Mouse (Mus musculus) neural tube, embryonic 10.5 days (tissue): Measurements from ENCODE around the gene Nucks1.

Experiments used
- DNase-seq: peaks from one replicate; pipeline ENCODE4 v3.0.0-alpha.2; 2017; ENCODE audit warnings: low spot score; ENCODE audit errors: extremely low spot score

Nucks1 gene

DNA sequence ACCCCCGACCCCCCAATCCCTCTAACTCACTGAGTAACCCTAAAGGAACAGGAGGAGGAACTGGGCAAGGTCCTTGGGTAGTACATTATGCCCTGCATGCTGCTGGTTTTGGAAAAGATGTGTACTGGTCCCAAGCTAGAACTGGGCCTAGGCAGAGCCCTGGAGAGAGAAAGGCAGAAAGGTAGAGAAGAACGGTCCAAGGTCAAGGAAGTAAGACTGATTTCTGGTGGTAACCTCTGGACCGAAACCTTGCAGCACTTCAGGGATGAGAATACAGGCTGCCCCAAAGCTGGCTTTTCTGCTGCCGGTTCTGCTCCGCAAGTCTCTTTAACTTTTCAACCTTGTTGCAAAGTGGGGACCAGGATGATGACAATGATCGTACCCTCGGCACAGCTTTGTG is 54.2 kb downstream of the Nucks1 start:
- DNase-seq: no peak

DNA sequence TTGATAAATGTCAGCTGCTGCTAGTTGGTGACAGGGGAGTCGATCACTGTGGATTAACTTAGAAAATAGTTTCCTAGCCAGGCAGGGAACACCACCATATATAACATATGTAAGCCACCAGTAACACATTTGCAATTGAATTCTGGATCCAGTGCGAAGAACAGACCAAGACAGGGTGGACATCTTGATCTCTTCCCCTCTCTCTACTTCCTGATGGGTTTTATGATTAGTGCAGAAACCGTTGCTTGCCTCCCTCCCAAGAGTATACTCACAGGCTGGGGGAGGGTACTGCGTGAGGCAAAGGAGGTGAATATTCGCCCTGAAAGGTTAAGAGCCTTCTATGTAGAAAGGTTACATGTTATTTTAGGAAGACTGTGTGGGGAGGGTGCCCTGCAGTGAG is 55.5 kb downstream of the Nucks1 start:
- DNase-seq: no peak

DNA sequence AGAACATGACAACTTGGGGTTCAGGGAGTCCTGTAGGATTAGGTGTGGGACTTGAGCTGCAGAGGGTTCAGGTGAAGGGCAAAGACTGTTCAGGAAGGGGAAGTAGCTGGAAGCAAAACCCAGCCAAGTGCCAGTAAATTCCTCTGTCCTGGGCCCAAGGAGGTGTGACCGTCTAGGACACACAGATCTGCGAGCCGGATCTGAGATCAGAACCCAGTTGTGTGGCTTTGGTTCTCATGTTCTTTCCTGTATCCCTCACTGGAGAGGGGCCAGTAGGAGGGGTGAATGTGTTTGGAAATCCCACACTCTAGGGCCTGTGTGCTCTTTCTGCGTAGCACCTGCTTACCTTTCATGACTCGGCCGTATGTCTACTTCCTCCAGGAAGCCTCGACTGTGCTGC is 57.0 kb downstream of the Nucks1 start:
- no peak for DNase-seq

DNA sequence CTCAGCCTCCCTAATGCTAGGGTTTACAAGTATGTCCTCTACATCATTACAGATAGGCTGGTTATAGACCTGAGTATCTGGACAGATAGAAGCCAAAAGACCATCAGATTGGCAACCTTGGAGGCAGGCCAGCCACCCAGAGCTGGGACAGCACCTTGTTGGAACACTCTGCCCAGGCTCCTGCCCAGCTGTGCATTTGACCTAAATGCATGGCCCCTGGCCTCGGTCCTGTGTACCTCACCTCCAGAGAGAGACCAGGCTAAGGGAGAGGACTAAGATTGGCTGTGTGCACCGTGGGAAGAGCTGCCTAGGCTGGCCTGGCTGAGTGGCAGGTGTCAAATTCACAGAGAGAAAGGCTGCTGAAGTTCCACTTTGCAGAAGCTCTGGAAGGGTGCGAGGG is 58.2 kb downstream of the Nucks1 start:
- no peak for DNase-seq

DNA sequence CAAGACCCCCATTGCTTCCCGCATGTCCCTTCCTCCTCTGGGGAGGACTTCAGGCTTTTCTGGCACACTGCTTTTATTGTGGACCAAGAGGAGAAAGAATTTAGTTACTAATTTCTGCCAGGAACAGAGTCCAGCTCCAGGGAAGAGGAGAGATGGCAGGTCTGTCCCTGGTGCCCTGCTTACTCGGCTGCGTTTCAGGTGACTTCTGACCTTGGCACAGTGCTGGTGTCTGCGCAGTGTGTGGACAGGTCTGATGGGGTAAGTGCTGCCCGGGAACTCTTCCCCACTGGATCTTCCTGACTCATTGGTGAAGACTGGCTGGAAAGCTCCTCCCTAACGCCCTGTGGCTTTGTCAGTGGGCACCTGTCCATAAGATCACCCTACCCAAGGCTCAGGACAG is 58.6 kb downstream of the Nucks1 start:
- no peak for DNase-seq

DNA sequence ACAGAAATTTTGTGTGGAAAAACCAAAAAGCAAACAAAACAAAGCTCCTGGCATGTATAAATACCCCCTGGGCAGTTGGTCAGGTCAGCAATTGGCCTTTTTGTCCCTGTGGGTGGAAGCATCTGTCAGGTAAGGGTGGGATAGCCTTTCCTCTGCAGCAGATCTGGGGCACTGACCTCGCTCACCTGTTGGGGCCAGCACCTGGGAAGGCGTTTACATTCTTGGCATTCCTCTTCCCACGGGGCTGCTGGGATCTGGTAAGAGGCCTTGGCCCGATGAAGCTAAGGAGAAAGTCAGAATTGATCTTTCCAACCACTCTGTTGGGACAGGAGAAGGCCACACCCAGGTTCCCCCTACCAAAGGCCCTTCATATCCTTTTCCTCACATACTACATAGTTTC is 59.5 kb downstream of the Nucks1 start:
- no peak for DNase-seq

DNA sequence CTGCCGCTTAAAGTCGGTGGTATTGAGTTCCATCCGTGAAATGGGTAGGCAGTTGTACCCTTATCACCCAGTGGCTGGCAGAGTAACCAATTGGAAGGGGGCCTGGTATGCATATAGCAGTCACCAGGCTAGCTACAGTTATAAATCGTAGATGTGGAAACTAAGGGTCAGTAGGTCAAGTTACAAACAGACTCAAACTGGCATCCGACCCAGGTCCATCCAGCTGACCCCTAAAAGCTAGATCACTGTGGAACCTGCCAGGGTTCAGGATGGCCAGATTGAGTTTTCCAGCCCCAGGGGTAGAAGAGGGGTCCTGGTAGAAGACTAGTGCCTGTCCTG is 60.0 kb downstream of the Nucks1 start:
- DNase-seq: no peak

DNA sequence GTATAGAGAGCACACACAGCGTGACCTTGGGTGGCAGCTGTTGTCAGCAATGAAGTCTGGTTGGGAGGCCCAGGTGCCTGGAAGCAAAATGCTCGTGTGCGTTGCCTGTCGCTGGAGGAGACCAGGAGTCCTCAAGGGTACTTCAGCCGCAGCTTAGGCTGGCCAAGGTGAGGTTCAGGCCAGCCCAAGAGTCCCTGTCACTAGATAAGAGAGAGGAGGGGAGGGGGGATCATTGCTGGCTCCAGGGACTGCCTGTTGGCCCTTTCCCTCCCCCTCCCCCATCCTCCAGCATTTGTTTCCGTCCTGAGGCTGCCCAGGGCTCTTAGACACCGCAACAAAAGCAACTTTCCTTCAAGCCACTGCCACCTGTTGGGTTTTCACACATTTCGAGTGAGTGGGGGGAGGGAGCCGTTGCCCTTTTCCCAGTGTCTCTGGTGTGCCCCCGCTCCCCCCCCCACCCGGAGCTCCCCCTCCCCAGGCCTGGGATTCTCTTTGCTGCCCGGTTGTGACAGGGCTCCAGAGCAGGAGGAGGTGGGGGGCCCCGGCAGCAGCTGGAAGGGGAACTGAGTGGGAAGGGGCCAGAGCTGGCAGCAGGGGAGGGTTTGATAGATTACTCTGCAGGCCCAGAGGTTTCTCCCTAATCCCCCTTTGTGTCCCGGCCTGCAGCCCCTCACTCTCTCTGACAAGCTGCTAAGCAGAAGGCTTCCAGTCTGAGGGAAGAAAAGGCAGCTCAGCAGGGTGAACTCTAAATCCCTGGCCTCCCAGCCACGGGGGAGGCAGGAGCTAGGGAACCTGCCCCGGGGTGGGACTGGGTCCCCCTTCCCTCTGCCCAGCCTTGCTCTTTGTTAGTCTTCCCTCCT is 60.6 kb downstream of the Nucks1 start:
- peak; percentile 80 for DNase-seq

DNA sequence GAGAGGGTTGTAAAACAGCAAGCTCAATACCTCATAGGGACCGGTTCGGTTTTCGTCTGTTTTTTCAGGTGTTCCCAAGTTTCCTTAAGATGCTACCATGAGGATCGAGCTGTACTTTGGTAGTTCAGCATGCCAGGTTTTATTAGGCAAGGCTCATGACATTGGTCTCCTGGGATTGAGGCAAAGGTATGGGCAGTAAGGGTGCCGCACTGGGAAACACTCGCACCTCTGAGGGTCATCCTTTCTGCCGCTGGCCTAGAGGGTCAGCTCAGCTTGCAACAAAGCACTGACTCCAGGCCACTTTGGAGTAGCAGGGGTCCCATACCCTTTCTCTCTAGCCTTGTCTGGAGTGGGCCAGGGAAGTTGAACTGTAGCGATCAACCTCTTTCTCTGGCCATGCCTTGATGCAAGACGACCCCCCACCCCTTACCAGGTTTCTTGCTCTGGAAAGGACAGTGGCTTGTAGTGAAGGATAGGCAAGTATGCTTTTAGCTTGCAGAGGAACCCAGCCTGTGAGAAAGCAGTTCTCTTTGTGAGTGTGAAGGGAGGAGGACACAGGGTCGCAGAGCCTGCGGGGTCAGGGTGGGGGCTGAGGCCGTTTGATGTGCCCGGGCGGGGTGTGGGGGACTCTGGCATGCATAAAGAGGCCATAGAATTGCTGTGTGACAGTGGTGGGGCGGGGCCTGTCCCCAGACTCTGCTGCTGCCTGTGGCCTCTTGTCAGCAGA is 61.6 kb downstream of the Nucks1 start:
- DNase-seq: peak; percentile 83

DNA sequence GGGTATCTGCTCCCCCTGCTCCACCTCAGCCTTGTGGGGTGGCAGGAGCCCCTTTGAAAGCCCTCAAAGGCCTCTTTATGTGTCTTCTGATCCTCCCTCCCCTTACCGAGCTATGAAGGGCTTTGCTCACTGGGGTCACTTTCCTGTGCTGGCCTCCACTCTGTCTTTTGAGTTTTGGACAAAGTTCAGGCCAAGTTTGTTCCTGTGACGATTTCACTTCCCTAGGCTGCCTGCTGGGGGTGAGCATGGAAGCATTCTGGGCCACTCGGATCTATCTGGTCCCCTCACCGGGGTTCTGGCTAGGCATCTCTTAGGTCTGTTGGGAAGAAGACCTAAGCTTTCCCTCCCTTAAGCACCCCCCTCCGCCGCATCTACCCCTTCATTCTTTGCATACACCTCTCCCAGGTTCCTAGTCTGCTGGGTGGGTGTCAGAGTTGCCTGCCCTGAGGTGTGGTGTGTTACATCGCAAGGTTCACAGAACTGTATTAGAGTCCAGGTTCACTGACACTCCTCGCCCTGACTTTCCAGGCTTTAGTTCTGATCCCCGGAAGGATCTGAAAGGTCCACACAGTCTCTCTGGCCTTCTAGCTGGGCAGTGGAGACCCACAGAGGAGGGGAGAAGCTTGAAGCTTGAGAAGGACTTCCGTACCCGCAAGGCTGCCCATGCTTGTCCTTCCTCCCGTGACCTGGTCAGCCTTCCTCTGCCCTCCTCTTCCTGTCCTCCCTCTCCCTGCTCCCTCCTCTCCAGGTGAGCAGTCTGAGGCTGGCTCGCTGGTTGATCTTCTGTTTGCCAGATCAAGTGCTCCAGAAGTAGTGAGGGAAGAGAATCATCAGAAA is 62.4 kb downstream of the Nucks1 start:
- no peak for DNase-seq

DNA sequence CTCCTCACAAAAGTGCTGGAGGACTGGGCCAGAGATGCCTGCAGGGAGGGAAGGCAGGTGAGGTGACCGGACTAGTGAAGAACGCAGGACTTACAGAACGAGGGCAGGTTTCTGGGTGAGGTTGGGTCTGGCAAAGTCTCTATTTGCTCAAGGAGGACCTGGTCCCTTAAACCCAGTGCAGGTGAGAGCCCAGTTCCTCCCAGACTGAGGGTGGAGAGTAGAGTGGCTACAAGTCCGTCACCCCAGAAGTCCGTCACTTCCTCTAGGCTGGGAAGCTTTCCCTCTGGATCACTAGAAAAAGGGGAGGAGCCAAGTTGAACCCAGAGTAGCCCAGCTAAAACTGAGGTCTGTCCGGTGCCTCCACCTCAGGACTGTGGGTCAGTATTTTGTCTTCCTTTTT is 63.7 kb downstream of the Nucks1 start:
- DNase-seq: no peak

DNA sequence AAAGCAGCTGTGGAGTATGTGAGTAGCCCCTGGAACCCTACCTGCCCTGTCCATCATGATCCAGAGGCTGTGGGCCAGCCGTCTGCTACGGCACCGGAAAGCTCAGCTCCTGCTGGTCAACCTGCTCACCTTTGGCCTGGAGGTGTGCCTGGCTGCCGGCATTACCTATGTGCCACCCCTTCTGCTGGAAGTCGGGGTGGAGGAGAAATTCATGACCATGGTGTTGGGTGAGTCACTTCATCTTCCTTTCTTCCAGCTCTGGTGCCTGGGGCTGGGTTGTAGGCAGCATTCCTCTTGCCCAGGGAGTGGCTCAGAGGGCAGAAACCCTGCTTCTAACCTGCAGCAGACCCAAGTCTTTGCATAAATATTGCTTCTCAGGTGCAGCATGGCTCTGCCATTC is 66.6 kb downstream of the Nucks1 start:
- DNase-seq: no peak

DNA sequence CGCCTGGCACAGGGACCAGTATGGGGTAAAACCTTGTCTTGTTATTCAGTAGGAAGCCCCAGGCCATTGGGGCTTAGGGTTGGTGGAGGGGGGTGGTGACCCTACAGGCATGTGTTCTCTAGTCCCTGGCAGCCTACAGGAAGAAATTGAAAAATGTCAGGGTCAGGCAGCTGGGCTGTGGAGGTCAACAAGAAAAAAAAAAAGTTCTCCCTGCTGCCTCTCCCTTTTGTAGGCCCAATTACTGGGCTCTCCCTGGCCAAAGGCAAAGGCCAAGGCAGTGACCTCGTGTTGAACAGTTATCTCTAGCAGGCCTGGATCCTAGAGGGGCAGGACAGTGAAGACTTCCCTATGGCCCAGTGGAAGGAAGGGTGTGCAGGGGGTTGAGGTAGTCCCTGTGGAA is 70.1 kb downstream of the Nucks1 start:
- no peak for DNase-seq

DNA sequence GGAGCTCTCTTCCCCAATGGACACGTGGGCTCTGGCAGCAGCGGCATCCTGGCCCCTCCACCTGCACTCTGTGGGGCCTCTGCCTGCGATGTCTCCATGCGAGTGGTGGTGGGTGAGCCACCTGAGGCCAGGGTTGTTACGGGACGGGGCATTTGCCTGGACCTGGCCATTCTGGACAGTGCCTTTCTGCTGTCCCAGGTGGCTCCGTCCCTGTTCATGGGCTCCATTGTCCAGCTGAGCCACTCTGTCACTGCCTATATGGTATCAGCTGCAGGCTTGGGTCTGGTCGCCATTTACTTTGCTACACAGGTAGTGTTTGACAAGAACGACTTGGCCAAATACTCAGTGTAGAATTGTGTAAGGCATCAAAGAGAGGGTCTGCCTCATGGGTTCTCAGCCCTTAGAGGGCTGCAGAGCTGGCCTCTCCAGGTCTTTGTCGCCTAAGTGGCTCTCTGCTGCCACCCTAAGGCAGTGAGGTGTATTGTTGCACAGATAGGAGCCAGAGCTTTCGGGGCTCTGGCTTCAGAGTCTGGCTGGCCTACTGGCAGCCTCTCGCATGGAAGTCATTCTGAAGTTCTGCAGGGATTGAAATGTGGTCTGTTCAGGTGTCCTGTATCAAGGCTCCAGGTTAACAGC is 71.2 kb downstream of the Nucks1 start:
- peak; percentile 84 for DNase-seq

DNA sequence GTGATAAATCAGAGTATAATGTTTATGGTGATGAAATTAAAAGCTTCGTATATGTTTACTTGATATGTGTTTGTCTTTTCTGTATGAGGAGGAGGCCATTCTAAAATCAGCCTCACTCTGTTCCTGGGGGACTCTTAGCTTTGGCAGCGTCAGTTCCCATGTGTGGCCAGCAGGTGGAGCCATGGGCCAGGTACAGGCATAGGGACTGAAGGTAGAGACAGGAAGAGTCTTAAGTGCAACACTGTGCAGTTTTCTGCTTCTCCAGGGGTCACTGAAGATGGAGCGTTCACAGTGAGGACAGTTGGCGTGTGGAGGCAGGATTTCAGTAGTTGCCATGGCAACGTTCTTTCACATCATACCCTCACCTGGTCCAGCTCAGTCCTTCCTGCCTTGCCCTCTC is 72.6 kb downstream of the Nucks1 start:
- DNase-seq: peak; percentile 75

DNA sequence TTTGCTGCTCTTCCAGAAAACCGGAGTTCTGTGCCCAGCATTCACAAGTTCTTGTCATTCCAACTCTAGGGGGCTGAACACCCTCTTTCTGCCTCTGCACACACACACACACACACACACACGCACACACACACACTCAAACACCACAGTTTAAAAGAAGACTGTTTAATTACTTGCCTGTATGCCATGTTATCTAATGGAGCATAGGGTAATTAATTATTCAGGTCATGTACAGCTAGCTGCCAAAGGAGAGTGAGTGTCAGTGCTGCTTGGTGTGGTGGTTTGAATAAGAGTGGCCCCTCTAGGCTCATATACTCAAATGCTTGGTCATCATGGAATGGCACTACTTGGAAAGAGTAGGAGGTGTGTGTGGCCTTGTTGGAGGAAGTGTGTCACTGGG is 73.5 kb downstream of the Nucks1 start:
- no peak for DNase-seq
